Mouse (Mus musculus): ENCODE results near the gene Pcgf5. TPM values are rescaled to one million over a fixed set of nuclear protein-coding genes. Genes with fewer than 3 reads are reported as not detected.

Pcgf5 gene
- polyA plus RNA-seq, 1 experiment from 2014 or later: 22.9 TPM

GRCm38 (mm10) chr19:36384426-36384825 is 36.3 kb downstream of the Pcgf5 start:
- Histone ChIP-seq H3K9me3 (replicated peaks) (no peaks in the 10 kb centered on the region), H3K4me3 (replicated peaks) (no peak overlapping the region), H3K4me2 (no peak overlapping the region), H3K9ac (no peak overlapping the region), H3K27ac (replicated peaks) (no peak overlapping the region), H3K27me3 (no peaks in the 10 kb centered on the region), H3K4me1 (replicated peaks) (no peaks in the 10 kb centered on the region), H3K36me3 (replicated peaks) (no peaks in the 10 kb centered on the region)
- 27% methylated on average over 2 of the region's 2 CpGs for WGBS (ENCODE audit: insufficient replicate concordance)
- ATAC-seq (ENCODE audit: insufficient read depth): no peak

- no peaks in the 10 kb centered on the region for H3K9me3 ChIP-seq (replicated peaks)
- H3K36me3 ChIP-seq (replicated peaks): no peaks in the 10 kb centered on the region
- no peaks in the 10 kb centered on the region for H3K4me1 ChIP-seq (replicated peaks)
- ATAC-seq (ENCODE audit: insufficient read depth): no peak
- H3K4me2 ChIP-seq: no peak overlapping the region
- H3K27me3 ChIP-seq: no peaks in the 10 kb centered on the region
- 64% methylated on average over 5 of the region's 5 CpGs for WGBS (ENCODE audit: insufficient replicate concordance)
- H3K27ac ChIP-seq (replicated peaks): no peak overlapping the region
- no peak overlapping the region for H3K9ac ChIP-seq
- no peak overlapping the region for H3K4me3 ChIP-seq (replicated peaks)
These were observed 40.4 kb downstream of the Pcgf5 start for GRCm38 (mm10) chr19:36388502-36388901.

- no peak overlapping the region for H3K27ac ChIP-seq (replicated peaks)
- H3K9ac ChIP-seq: no peak overlapping the region
- H3K36me3 ChIP-seq (replicated peaks): no peaks in the 10 kb centered on the region
- no peak overlapping the region for H3K4me2 ChIP-seq
- ATAC-seq (ENCODE audit: insufficient read depth): no peak
- 24% methylated on average over 1 of the region's 1 CpGs for WGBS (ENCODE audit: insufficient replicate concordance)
- H3K9me3 ChIP-seq (replicated peaks): no peaks in the 10 kb centered on the region
- H3K4me1 ChIP-seq (replicated peaks): no peaks in the 10 kb centered on the region
- no peak overlapping the region for H3K4me3 ChIP-seq (replicated peaks)
- no peaks in the 10 kb centered on the region for H3K27me3 ChIP-seq
These were observed 42.6 kb downstream of the Pcgf5 start for GRCm38 (mm10) chr19:36390714-36391113.

GRCm38 (mm10) chr19:36398500-36398899 is 50.4 kb downstream of the Pcgf5 start:
- H3K27me3 ChIP-seq: no peaks in the 10 kb centered on the region
- no peak overlapping the region for H3K9ac ChIP-seq
- 77% methylated on average over 3 of the region's 3 CpGs for WGBS (ENCODE audit: insufficient replicate concordance)
- no peak overlapping the region for H3K4me2 ChIP-seq
- no peaks in the 10 kb centered on the region for H3K9me3 ChIP-seq (replicated peaks)
- no peaks in the 10 kb centered on the region for H3K4me1 ChIP-seq (replicated peaks)
- H3K4me3 ChIP-seq (replicated peaks): no peak overlapping the region
- no peaks in the 10 kb centered on the region for H3K36me3 ChIP-seq (replicated peaks)
- no peak overlapping the region for H3K27ac ChIP-seq (replicated peaks)
- ATAC-seq (ENCODE audit: insufficient read depth): no peak

- H3K4me2 ChIP-seq: peak overlapping the region; percentile 75
These were observed 60.4 kb downstream of the Pcgf5 start for GRCm38 (mm10) chr19:36408352-36409100.

GRCm38 (mm10) chr19:36409280-36409860 is 61.3 kb downstream of the Pcgf5 start:
- Histone ChIP-seq H3K4me3 (replicated peaks) (peak overlapping the region; percentile 91), H3K27me3 (peaks cover 8% of the 10 kb centered on the region; the same call in 1 of the 2 replicates), H3K36me3 (replicated peaks) (peaks cover 21% of the 10 kb centered on the region), H3K9me3 (replicated peaks) (no peaks in the 10 kb centered on the region), H3K9ac (peak overlapping the region; percentile 93), H3K4me1 (replicated peaks) (peaks cover 27% of the 10 kb centered on the region), H3K4me2 (peak overlapping the region; percentile 75), H3K27ac (replicated peaks) (peak overlapping the region; percentile 89)
- peak; percentile 99 for ATAC-seq (ENCODE audit: insufficient read depth)
- under 1% methylated on average over 53 of the region's 53 CpGs for WGBS (ENCODE audit: insufficient replicate concordance)

More at GRCm38 (mm10) chr19:36408352-36409100, 60.4 kb downstream of the Pcgf5 start:
- peaks cover 27% of the 10 kb centered on the region for H3K4me1 ChIP-seq (replicated peaks)
- H3K4me3 ChIP-seq (replicated peaks): peak overlapping the region; percentile 91; the same call in 1 of the 2 replicates
- WGBS (ENCODE audit: insufficient replicate concordance): 35% methylated on average over 10 of the region's 10 CpGs
- H3K27me3 ChIP-seq: peaks cover 8% of the 10 kb centered on the region; the same call in 1 of the 2 replicates
- peaks cover 16% of the 10 kb centered on the region for H3K36me3 ChIP-seq (replicated peaks)
- H3K9ac ChIP-seq: 0 out of 2 replicates have a peak overlapping the region, but pooled peaks have one; percentile 15
- ATAC-seq (ENCODE audit: insufficient read depth): no peak
- H3K9me3 ChIP-seq (replicated peaks): no peaks in the 10 kb centered on the region
- H3K27ac ChIP-seq (replicated peaks): no peak overlapping the region

- peak; percentile 78 for ATAC-seq (ENCODE audit: insufficient read depth)
- under 1% methylated on average over 59 of the region's 82 CpGs for WGBS (ENCODE audit: insufficient replicate concordance)
- H3K9ac ChIP-seq: peak overlapping the region; percentile 93
- peak overlapping the region; percentile 89 for H3K27ac ChIP-seq (replicated peaks)
- peak overlapping the region; percentile 75 for H3K4me2 ChIP-seq
- peaks cover 27% of the 10 kb centered on the region for H3K4me1 ChIP-seq (replicated peaks)
- peaks cover 25% of the 10 kb centered on the region for H3K36me3 ChIP-seq (replicated peaks)
- H3K27me3 ChIP-seq: peaks cover 8% of the 10 kb centered on the region; the same call in 1 of the 2 replicates
- peak overlapping the region; percentile 91 for H3K4me3 ChIP-seq (replicated peaks)
- H3K9me3 ChIP-seq (replicated peaks): no peaks in the 10 kb centered on the region
These were observed 61.8 kb downstream of the Pcgf5 start for GRCm38 (mm10) chr19:36409861-36410392.

GRCm38 (mm10) chr19:36419885-36420284 is 71.8 kb downstream of the Pcgf5 start:
- H3K4me2 ChIP-seq: no peak overlapping the region
- ATAC-seq (ENCODE audit: insufficient read depth): no peak
- no peak overlapping the region for H3K27ac ChIP-seq (replicated peaks)

GRCm38 (mm10) chr19:36427195-36427876 is 79.2 kb downstream of the Pcgf5 start:
- Histone ChIP-seq H3K9me3 (replicated peaks) (no peaks in the 10 kb centered on the region), H3K27ac (replicated peaks) (no peak overlapping the region), H3K4me3 (replicated peaks) (no peak overlapping the region), H3K4me2 (no peak overlapping the region), H3K36me3 (replicated peaks) (no peaks in the 10 kb centered on the region), H3K9ac (no peak overlapping the region), H3K27me3 (no peaks in the 10 kb centered on the region), H3K4me1 (replicated peaks) (peaks cover 1% of the 10 kb centered on the region; the same call in 1 of the 2 replicates)
- 86% methylated on average over 7 of the region's 7 CpGs for WGBS (ENCODE audit: insufficient replicate concordance)
- ATAC-seq (ENCODE audit: insufficient read depth): no peak

More at GRCm38 (mm10) chr19:36419885-36420284, 71.8 kb downstream of the Pcgf5 start:
- Histone ChIP-seq H3K36me3 (replicated peaks) (peaks cover 29% of the 10 kb centered on the region), H3K9me3 (replicated peaks) (no peaks in the 10 kb centered on the region), H3K9ac (no peak overlapping the region), H3K4me3 (replicated peaks) (no peak overlapping the region), H3K27me3 (no peaks in the 10 kb centered on the region), H3K4me1 (replicated peaks) (no peaks in the 10 kb centered on the region)

GRCm38 (mm10) chr19:36428116-36428515 is 80.0 kb downstream of the Pcgf5 start:
- H3K27me3 ChIP-seq: no peaks in the 10 kb centered on the region
- no peak overlapping the region for H3K9ac ChIP-seq
- 91% methylated on average over 4 of the region's 4 CpGs for WGBS (ENCODE audit: insufficient replicate concordance)
- H3K27ac ChIP-seq (replicated peaks): no peak overlapping the region
- no peak overlapping the region for H3K4me2 ChIP-seq
- H3K36me3 ChIP-seq (replicated peaks): no peaks in the 10 kb centered on the region
- peaks cover 8% of the 10 kb centered on the region for H3K4me1 ChIP-seq (replicated peaks)
- H3K4me3 ChIP-seq (replicated peaks): no peak overlapping the region
- no peaks in the 10 kb centered on the region for H3K9me3 ChIP-seq (replicated peaks)
- no peak for ATAC-seq (ENCODE audit: insufficient read depth)

GRCm38 (mm10) chr19:36429354-36429753 is 81.2 kb downstream of the Pcgf5 start:
- no peaks in the 10 kb centered on the region for H3K36me3 ChIP-seq (replicated peaks)
- no peak overlapping the region for H3K4me3 ChIP-seq (replicated peaks)
- H3K4me1 ChIP-seq (replicated peaks): peaks cover 13% of the 10 kb centered on the region
- no peak overlapping the region for H3K27ac ChIP-seq (replicated peaks)
- no peaks in the 10 kb centered on the region for H3K9me3 ChIP-seq (replicated peaks)
- H3K27me3 ChIP-seq: no peaks in the 10 kb centered on the region
- H3K4me2 ChIP-seq: no peak overlapping the region
- WGBS (ENCODE audit: insufficient replicate concordance): 81% methylated on average over 1 of the region's 1 CpGs
- H3K9ac ChIP-seq: no peak overlapping the region
- no peak for ATAC-seq (ENCODE audit: insufficient read depth)
